8 mouse cellular contexts compared by ENCODE assay signal in genomic region chr7:45627261-45627660, GRCm38 (mm10). TPM values are rescaled to one million over a fixed set of nuclear protein-coding genes. Genes with fewer than 3 reads are reported as not detected.
A peak's percentile ranks its signal among the peaks of the same experiment; 100 is the strongest.
DNase-seq lines count a peak whose midpoint lies in the region; ATAC-seq and TF ChIP-seq lines count a peak whose summit lies in the region.

TSS of gene Rasip1 (plus strand) at chr7:45627488.

- H3K9ac ChIP-seq in forebrain, embryonic 12.5 days: peak within 1 kb of the TSS; percentile 78
- H3K9ac ChIP-seq in hindbrain, embryonic 12.5 days: peak within 1 kb of the TSS; percentile 83
- H3K9ac ChIP-seq in liver, embryonic 11.5 days (ENCODE audit: low read depth, low read length): peak within 1 kb of the TSS; percentile 69

- H3K9me3 ChIP-seq in forebrain, embryonic 12.5 days: no peaks in the 10 kb centered on the region
- no peaks in the 10 kb centered on the region for H3K9me3 ChIP-seq in hindbrain, embryonic 12.5 days (replicated peaks)
- no peaks in the 10 kb centered on the region for H3K9me3 ChIP-seq in liver, embryonic 11.5 days (ENCODE audit: control insufficient read depth, low read length)

- no peak for ATAC-seq in forebrain, embryonic 12.5 days (ENCODE audit: low FRiP score)
- no peak for ATAC-seq in hindbrain, embryonic 12.5 days (ENCODE audit: low FRiP score)
- 0 out of 2 replicates have a peak, but pooled peaks have one; percentile 21 for ATAC-seq in liver, embryonic 11.5 days (replicated peaks; ENCODE audit: low FRiP score)

- DNase-seq in cerebellum, adult 2 months: no peak
- DNase-seq in cerebellum, postnatal 14 days: no peak
- DNase-seq in liver, embryonic 11.5 days (ENCODE audit: low spot score): no peak
- no peak for DNase-seq in thymus, adult 18-20 months
- DNase-seq in B cell, adult 2 months: no peak

- no peaks in the 10 kb centered on the region for H3K27me3 ChIP-seq in cerebellum, adult 2 months (ENCODE audit: control insufficient read depth, insufficient read depth, low read length)
- H3K27me3 ChIP-seq in forebrain, embryonic 12.5 days: peaks cover 66% of the 10 kb centered on the region
- H3K27me3 ChIP-seq in hindbrain, embryonic 12.5 days: peaks cover 43% of the 10 kb centered on the region
- peaks cover 32% of the 10 kb centered on the region for H3K27me3 ChIP-seq in liver, embryonic 11.5 days (replicated peaks; ENCODE audit: control insufficient read depth, insufficient read depth, low read length)

- peaks cover 3% of the 10 kb centered on the region; the same call in 1 of the 2 replicates for H3K4me1 ChIP-seq in cerebellum, adult 2 months (ENCODE audit: control insufficient read depth, insufficient read depth, low read length)
- peaks cover 14% of the 10 kb centered on the region for H3K4me1 ChIP-seq in forebrain, embryonic 12.5 days
- H3K4me1 ChIP-seq in hindbrain, embryonic 12.5 days: peaks cover 13% of the 10 kb centered on the region
- H3K4me1 ChIP-seq in liver, embryonic 11.5 days (replicated peaks; ENCODE audit: control insufficient read depth, insufficient read depth, low read length): peaks cover 12% of the 10 kb centered on the region
- H3K4me1 ChIP-seq in olfactory bulb, adult 2 months (ENCODE audit: control insufficient read depth, insufficient read depth, low read length): peaks cover 12% of the 10 kb centered on the region

- no peak for TF ChIP-seq CTCF in cerebellum, adult 2 months (IDR thresholded peaks at IDR 0.05; ENCODE audit: borderline replicate concordance, insufficient read depth, low read depth, low read length)
- TF ChIP-seq CTCF in olfactory bulb, adult 2 months (IDR thresholded peaks at IDR 0.05; ENCODE audit: insufficient read depth, low read depth, low read length): no peak

- H3K36me3 ChIP-seq in forebrain, embryonic 12.5 days (replicated peaks): no peaks in the 10 kb centered on the region
- H3K36me3 ChIP-seq in hindbrain, embryonic 12.5 days: no peaks in the 10 kb centered on the region
- H3K36me3 ChIP-seq in liver, embryonic 11.5 days (ENCODE audit: control insufficient read depth, insufficient read depth, low read length): no peaks in the 10 kb centered on the region; the same call in 1 of the 2 replicates

- WGBS in cerebellum, adult 2 months: 93% methylated on average over 9 of the region's 9 CpGs
- 92% methylated on average over 9 of the region's 9 CpGs for WGBS in forebrain, embryonic 12.5 days
- WGBS in hindbrain, embryonic 12.5 days: 82% methylated on average over 9 of the region's 9 CpGs
- 52% methylated on average over 9 of the region's 9 CpGs for WGBS in liver, embryonic 11.5 days
- 92% methylated on average over 9 of the region's 9 CpGs for WGBS in olfactory bulb, adult 2 months

- H3K4me2 ChIP-seq in forebrain, embryonic 12.5 days: peak within 1 kb of the TSS; percentile 96
- peak within 1 kb of the TSS; percentile 96 for H3K4me2 ChIP-seq in hindbrain, embryonic 12.5 days (replicated peaks)
- H3K4me2 ChIP-seq in liver, embryonic 11.5 days: peak within 1 kb of the TSS; percentile 95

- TF ChIP-seq POLR2A in cerebellum, adult 2 months (IDR thresholded peaks at IDR 0.05; ENCODE audit: borderline replicate concordance, insufficient read depth, low read length): no peak
- TF ChIP-seq POLR2A in olfactory bulb, adult 2 months (IDR thresholded peaks at IDR 0.05; ENCODE audit: insufficient read depth, low read depth, low read length): no peak

- peak within 1 kb of the TSS; percentile 94 for H3K27ac ChIP-seq in cerebellum, adult 2 months (ENCODE audit: insufficient read depth, low read length)
- peak within 1 kb of the TSS; percentile 83 for H3K27ac ChIP-seq in forebrain, embryonic 12.5 days
- peak within 1 kb of the TSS; percentile 84 for H3K27ac ChIP-seq in hindbrain, embryonic 12.5 days
- peak within 1 kb of the TSS; percentile 55; the same call in 1 of the 2 replicates for H3K27ac ChIP-seq in liver, embryonic 11.5 days (ENCODE audit: low read depth, low read length)
- no peak within 1 kb of the TSS for H3K27ac ChIP-seq in olfactory bulb, adult 2 months (ENCODE audit: insufficient read depth, low read depth, low read length)

- peak within 1 kb of the TSS; percentile 62 for H3K4me3 ChIP-seq in cerebellum, adult 2 months (replicated peaks; ENCODE audit: insufficient read depth, low read depth, low read length)
- peak within 1 kb of the TSS; percentile 60 for H3K4me3 ChIP-seq in forebrain, embryonic 12.5 days (replicated peaks)
- H3K4me3 ChIP-seq in hindbrain, embryonic 12.5 days: peak within 1 kb of the TSS; percentile 56
- peak within 1 kb of the TSS; percentile 60 for H3K4me3 ChIP-seq in liver, embryonic 11.5 days (ENCODE audit: low read depth, low read length)
- H3K4me3 ChIP-seq in olfactory bulb, adult 2 months (ENCODE audit: insufficient read depth, low read depth, low read length): peak within 1 kb of the TSS; percentile 57

RNA-seq across cellular contexts. Expression of gene Rasip1, which starts in this region (rescaled TPM):
- polyA plus RNA-seq in cerebellum, adult 2 months (2012; rRNA removed): 7.6 and 7.7 TPM in 2 replicates
- 8.3 and 8.9 TPM in 2 replicates for polyA plus RNA-seq in forebrain, embryonic 12.5 days (2016; fragmentation: Nextera tagmentation; extraction: Ambion mirVana)
- polyA plus RNA-seq in hindbrain, embryonic 12.5 days (2016; fragmentation: Nextera tagmentation; extraction: Ambion mirVana): 15.6 and 16.2 TPM in 2 replicates
- polyA plus RNA-seq in liver, embryonic 11.5 days (2014; fragmentation: Nextera tagmentation; extraction: Ambion mirVana): 8.0 and 9.3 TPM in 2 replicates
- not detected in 2 replicates for polyA plus RNA-seq in olfactory bulb, adult 2 months (2012; ENCODE audit: insufficient read depth, insufficient read length, low replicate concordance, missing spikeins)
